Mouse (Mus musculus) heart, adult 2 months (tissue): ENCODE measurements around the gene Hpca. TPM values are rescaled to one million over a fixed set of nuclear protein-coding genes. Genes with fewer than 3 reads are reported as not detected.
A peak's percentile ranks its signal among the peaks of the same experiment; 100 is the strongest.

Experiments
- DNase-seq, 2 experiments: peaks; one replicate each; pipeline ENCODE4 v3.0.0; 2021
- H3K27ac ChIP-seq: fragments of 200-600 bp; 2 replicates; pipeline ENCODE4 v1.8.1; 2022
- H3K27me3 ChIP-seq: fragments of 200-500 bp; 2 replicates; pipeline ENCODE4 v1.6.1; 2012; ENCODE audit warnings: mild to moderate bottlenecking, low read length, inconsistent platforms, mixed read lengths; ENCODE audit not compliant: control insufficient read depth, insufficient read depth
- H3K36me3 ChIP-seq: fragments of 200-500 bp; 2 replicates; pipeline ENCODE4 v1.6.1; 2012; ENCODE audit warnings: low read length, inconsistent platforms; ENCODE audit not compliant: control insufficient read depth, insufficient read depth
- H3K4me1 ChIP-seq: fragments of 200-500 bp; 2 replicates; pipeline ENCODE4 v1.6.1; 2011; ENCODE audit warnings: low read length; ENCODE audit not compliant: control insufficient read depth, insufficient read depth
- H3K4me3 ChIP-seq: fragments of 200-600 bp; 2 replicates; pipeline ENCODE4 v1.8.1; 2022
- H3K79me2 ChIP-seq: fragments of 200-500 bp; replicated peaks from 2 replicates; pipeline ENCODE4 v1.6.1; 2012; ENCODE audit warnings: mild to moderate bottlenecking, inconsistent platforms, low read length, moderate library complexity, mixed read lengths; ENCODE audit not compliant: control insufficient read depth, insufficient read depth
- H3K9ac ChIP-seq: fragments of 200-500 bp; 2 replicates; pipeline ENCODE4 v1.6.1; 2012; ENCODE audit warnings: low read depth, mild to moderate bottlenecking, control low read depth, inconsistent platforms, low read length, mixed read lengths
- CTCF ChIP-seq: fragments of 200-600 bp; IDR thresholded peaks from 2 replicates; pipeline ENCODE4 v1.8.1; 2022; ENCODE audit warnings: antibody characterized with exemption, mild to moderate bottlenecking, moderate library complexity
- EP300 ChIP-seq: fragments of 200-500 bp; IDR thresholded peaks from 2 replicates; pipeline ENCODE4 v1.6.1; 2011; ENCODE audit warnings: low read depth, low read length, control low read depth; ENCODE audit not compliant: insufficient read depth
- POLR2A ChIP-seq: fragments of 200-500 bp; IDR thresholded peaks from 2 replicates; pipeline ENCODE4 v1.6.1; 2011; ENCODE audit warnings: mild to moderate bottlenecking, low read depth, low read length, control low read depth; ENCODE audit not compliant: insufficient read depth
- WGBS: fragments of 180-500 bp; shearing (Covaris S2); methylation state at CpG from one replicate; pipeline ENCODE4 v1.1.7; 2018; 5-methylcytosine and 5-hydroxymethylcytosine counted together
- intact Hi-C: fragments of 180-260 bp; cut with DNase I; formaldehyde crosslinking; loops from one replicate; pipeline ENCODE4 v1.15.1; 2025
- polyA plus RNA-seq: library from polyadenylated mRNA; depleted of rRNA; stranded (reverse); fragments of >200 nt; gene quantifications from 2 replicates; pipeline ENCODE4 v1.2.3, GENCODE M21; 2012
- total RNA-seq, 2 experiments: library from RNA; stranded (reverse); gene quantifications; 2 replicates each; pipeline ENCODE4 v1.2.3; 2021

Gene Hpca
- total and polyA plus RNA-seq, 3 experiments = 0.14 to 0.62 TPM; not detected in 1

GRCm38 (mm10) chr4:129095276-129095675 is 26.6 kb downstream of the Hpca start:
- Histone ChIP-seq H3K36me3 (no peaks in the 10 kb centered on the region), H3K9ac (no peak overlapping the region), H3K79me2 (no peaks in the 10 kb centered on the region), H3K4me1 (no peaks in the 10 kb centered on the region), H3K27me3 (no peaks in the 10 kb centered on the region), H3K27ac (no peak overlapping the region), H3K4me3 (no peak overlapping the region)
- 28% methylated on average over 15 of the region's 15 CpGs for WGBS
- intact Hi-C loops = no loop called here
- no peak for DNase-seq
- TF ChIP-seq EP300 = no peak
- TF ChIP-seq POLR2A = no peak
- no peak for TF ChIP-seq CTCF

- DNase-seq = no peak
- Histone ChIP-seq H3K36me3 (no peaks in the 10 kb centered on the region), H3K9ac (no peak overlapping the region), H3K27ac (no peak overlapping the region), H3K4me1 (no peaks in the 10 kb centered on the region), H3K79me2 (no peaks in the 10 kb centered on the region), H3K27me3 (no peaks in the 10 kb centered on the region), H3K4me3 (no peak overlapping the region)
- TF ChIP-seq CTCF (no peak), POLR2A (no peak), EP300 (no peak)
- 55% methylated on average over 5 of the region's 5 CpGs for WGBS
- intact Hi-C loops = loop anchor here (10.0 kb wide), 1 partner anchor 373 kb away; no protein-coding TSS in a partner anchor
Measured at GRCm38 (mm10) chr4:129087850-129088249, 34.0 kb downstream of the Hpca start.

GRCm38 (mm10) chr4:129086078-129086477 is 35.8 kb downstream of the Hpca start:
- 28% methylated on average over 8 of the region's 8 CpGs for WGBS
- H3K9ac ChIP-seq = no peak overlapping the region
- H3K4me1 ChIP-seq = no peaks in the 10 kb centered on the region
- no peak overlapping the region for H3K27ac ChIP-seq
- intact Hi-C loops = loop anchor here (1.0 to 10.0 kb wide), 4 partner anchors 115 to 371 kb away; no protein-coding TSS in a partner anchor
- no peaks in the 10 kb centered on the region for H3K36me3 ChIP-seq
- DNase-seq = peak; percentile 42 to 70
- H3K79me2 ChIP-seq = no peaks in the 10 kb centered on the region
- H3K27me3 ChIP-seq = no peaks in the 10 kb centered on the region
- TF ChIP-seq CTCF (peak; percentile 94), EP300 (0 out of 2 replicates have a peak, but pooled peaks have one; percentile 56), POLR2A (no peak)
- H3K4me3 ChIP-seq = no peak overlapping the region

- no peaks in the 10 kb centered on the region for H3K27me3 ChIP-seq
- no peak overlapping the region for H3K9ac ChIP-seq
- WGBS = 93% methylated on average over 9 of the region's 9 CpGs
- H3K36me3 ChIP-seq = no peaks in the 10 kb centered on the region
- intact Hi-C loops = loop anchor here (10.0 kb wide), 1 partner anchor 370 kb away; no protein-coding TSS in a partner anchor
- no peaks in the 10 kb centered on the region for H3K4me1 ChIP-seq
- DNase-seq = no peak
- H3K79me2 ChIP-seq = no peaks in the 10 kb centered on the region
- TF ChIP-seq CTCF (no peak), POLR2A (no peak), EP300 (no peak)
- no peak overlapping the region for H3K27ac ChIP-seq
- H3K4me3 ChIP-seq = no peak overlapping the region
Measured at GRCm38 (mm10) chr4:129084896-129085295, 36.9 kb downstream of the Hpca start.

- DNase-seq = peak; percentile 66 to 71
- no peaks in the 10 kb centered on the region for H3K79me2 ChIP-seq
- H3K27ac ChIP-seq = no peak overlapping the region
- H3K27me3 ChIP-seq = no peaks in the 10 kb centered on the region
- H3K9ac ChIP-seq = no peak overlapping the region
- intact Hi-C loops = loop anchor here (1.0 to 10.0 kb wide), 4 partner anchors 111 to 368 kb away; no protein-coding TSS in a partner anchor
- no peaks in the 10 kb centered on the region for H3K36me3 ChIP-seq
- peak; percentile 85 for TF ChIP-seq CTCF
- no peak for TF ChIP-seq POLR2A
- TF ChIP-seq EP300 = peak; percentile 83
- WGBS = 48% methylated on average over 10 of the region's 10 CpGs
- H3K4me1 ChIP-seq = no peaks in the 10 kb centered on the region
- no peak overlapping the region for H3K4me3 ChIP-seq
Measured at GRCm38 (mm10) chr4:129082379-129083115, 39.3 kb downstream of the Hpca start.

GRCm38 (mm10) chr4:129081939-129082338 is 39.9 kb downstream of the Hpca start:
- H3K27ac ChIP-seq = no peak overlapping the region
- 78% methylated on average over 3 of the region's 3 CpGs for WGBS
- TF ChIP-seq POLR2A (no peak), CTCF (no peak), EP300 (no peak)
- no peaks in the 10 kb centered on the region for H3K36me3 ChIP-seq
- no peak for DNase-seq
- H3K9ac ChIP-seq = no peak overlapping the region
- H3K79me2 ChIP-seq = no peaks in the 10 kb centered on the region
- no peaks in the 10 kb centered on the region for H3K4me1 ChIP-seq
- no peaks in the 10 kb centered on the region for H3K27me3 ChIP-seq
- H3K4me3 ChIP-seq = no peak overlapping the region
- intact Hi-C loops = loop anchor here (1.0 to 10.0 kb wide), 4 partner anchors 111 to 367 kb away; no protein-coding TSS in a partner anchor
